Mouse (Mus musculus) heart, adult 2 months (tissue): ENCODE measurements around the gene A030005K14Rik. TPM values are rescaled to one million over a fixed set of nuclear protein-coding genes. Genes with fewer than 3 reads are reported as not detected.

Experiments used
- DNase-seq, 2 experiments: peaks; one replicate each; pipeline ENCODE4 v3.0.0; 2021
- H3K27ac ChIP-seq: fragments of 200-600 bp; 2 replicates; pipeline ENCODE4 v1.8.1; 2022
- H3K27me3 ChIP-seq: fragments of 200-500 bp; 2 replicates; pipeline ENCODE4 v1.6.1; 2012; ENCODE audit warnings: mild to moderate bottlenecking, low read length, inconsistent platforms, mixed read lengths; ENCODE audit not compliant: control insufficient read depth, insufficient read depth
- H3K36me3 ChIP-seq: fragments of 200-500 bp; 2 replicates; pipeline ENCODE4 v1.6.1; 2012; ENCODE audit warnings: low read length, inconsistent platforms; ENCODE audit not compliant: control insufficient read depth, insufficient read depth
- H3K4me1 ChIP-seq: fragments of 200-500 bp; 2 replicates; pipeline ENCODE4 v1.6.1; 2011; ENCODE audit warnings: low read length; ENCODE audit not compliant: control insufficient read depth, insufficient read depth
- H3K4me3 ChIP-seq: fragments of 200-600 bp; 2 replicates; pipeline ENCODE4 v1.8.1; 2022
- H3K79me2 ChIP-seq: fragments of 200-500 bp; replicated peaks from 2 replicates; pipeline ENCODE4 v1.6.1; 2012; ENCODE audit warnings: mild to moderate bottlenecking, inconsistent platforms, low read length, moderate library complexity, mixed read lengths; ENCODE audit not compliant: control insufficient read depth, insufficient read depth
- H3K9ac ChIP-seq: fragments of 200-500 bp; 2 replicates; pipeline ENCODE4 v1.6.1; 2012; ENCODE audit warnings: low read depth, mild to moderate bottlenecking, control low read depth, inconsistent platforms, low read length, mixed read lengths
- CTCF ChIP-seq: fragments of 200-600 bp; IDR thresholded peaks from 2 replicates; pipeline ENCODE4 v1.8.1; 2022; ENCODE audit warnings: antibody characterized with exemption, mild to moderate bottlenecking, moderate library complexity
- EP300 ChIP-seq: fragments of 200-500 bp; IDR thresholded peaks from 2 replicates; pipeline ENCODE4 v1.6.1; 2011; ENCODE audit warnings: low read depth, low read length, control low read depth; ENCODE audit not compliant: insufficient read depth
- POLR2A ChIP-seq: fragments of 200-500 bp; IDR thresholded peaks from 2 replicates; pipeline ENCODE4 v1.6.1; 2011; ENCODE audit warnings: mild to moderate bottlenecking, low read depth, low read length, control low read depth; ENCODE audit not compliant: insufficient read depth
- WGBS: fragments of 180-500 bp; shearing (Covaris S2); methylation state at CpG from one replicate; pipeline ENCODE4 v1.1.7; 2018; 5-methylcytosine and 5-hydroxymethylcytosine counted together
- intact Hi-C: fragments of 180-260 bp; cut with DNase I; formaldehyde crosslinking; loops from one replicate; pipeline ENCODE4 v1.15.1; 2025
- polyA plus RNA-seq: library from polyadenylated mRNA; depleted of rRNA; stranded (reverse); fragments of >200 nt; gene quantifications from 2 replicates; pipeline ENCODE4 v1.2.3, GENCODE M21; 2012
- total RNA-seq, 2 experiments: library from RNA; stranded (reverse); gene quantifications; 2 replicates each; pipeline ENCODE4 v1.2.3; 2021

Gene A030005K14Rik
- total and polyA plus RNA-seq, 3 experiments, result not detected

DNA sequence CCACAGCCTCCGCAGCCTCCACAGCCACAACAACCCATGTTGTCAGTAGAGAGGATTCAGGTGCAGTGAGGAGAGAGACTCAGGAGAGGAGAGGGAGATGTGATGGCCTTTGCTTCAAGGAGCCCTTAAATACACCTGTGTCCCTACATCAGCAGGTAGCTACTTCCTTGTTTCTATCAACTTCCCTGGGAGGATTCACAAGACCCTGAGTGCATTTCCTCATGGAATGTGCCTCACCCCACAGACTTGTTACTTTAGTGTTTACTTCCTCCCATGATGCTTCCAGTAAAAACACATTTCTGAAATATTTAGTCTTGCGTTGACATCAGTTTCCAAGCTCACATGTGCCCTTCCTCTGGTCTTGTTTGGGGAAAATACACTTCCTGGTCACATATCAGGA lies 16.8 kb downstream of the A030005K14Rik start, which contains the start of gene Krtap28-10:
TSS of gene Krtap28-10 (minus strand) at position 101 of the 400 bp plus-strand sequence.
- no peaks in the 10 kb centered on the region; the same call in 1 of the 2 replicates for H3K27me3 ChIP-seq
- no peaks in the 10 kb centered on the region for H3K36me3 ChIP-seq
- no peaks in the 10 kb centered on the region for H3K4me1 ChIP-seq
- H3K27ac ChIP-seq, result no peak within 1 kb of the TSS
- no peak for DNase-seq
- intact Hi-C loops, result no loop called here
- TF ChIP-seq POLR2A, result no peak
- TF ChIP-seq EP300, result no peak
- no peak for TF ChIP-seq CTCF
- 83% methylated on average over 2 of the region's 2 CpGs for WGBS
- H3K79me2 ChIP-seq, result no peaks in the 10 kb centered on the region
- H3K4me3 ChIP-seq, result no peak within 1 kb of the TSS
- no peak within 1 kb of the TSS for H3K9ac ChIP-seq

DNA sequence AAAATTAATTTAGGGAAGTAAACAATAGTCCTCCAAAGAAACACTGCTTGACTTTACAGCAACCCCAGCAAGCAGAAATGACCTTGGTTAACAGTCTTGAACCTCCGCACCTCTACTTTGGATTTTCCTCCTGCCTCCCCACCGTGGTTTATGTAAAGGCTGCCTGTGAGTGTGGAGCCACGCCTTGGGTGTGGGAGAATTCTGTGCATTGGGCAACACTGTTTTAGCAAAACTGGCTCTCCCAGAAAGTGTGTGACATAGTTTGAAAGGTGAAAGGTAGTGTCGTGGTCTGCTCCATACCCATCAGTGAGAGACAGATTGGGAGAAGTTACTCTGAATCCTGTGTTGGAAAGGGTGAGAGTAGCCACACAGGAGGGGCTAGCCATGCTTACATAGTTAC lies 20.1 kb downstream of the A030005K14Rik start:
- TF ChIP-seq POLR2A (no peak), EP300 (no peak), CTCF (no peak)
- DNase-seq, result no peak
- intact Hi-C loops, result no loop called here
- no peak overlapping the region for H3K4me3 ChIP-seq
- H3K27ac ChIP-seq, result no peak overlapping the region
- no peak overlapping the region for H3K9ac ChIP-seq
- H3K27me3 ChIP-seq, result no peaks in the 10 kb centered on the region
- WGBS, result 87% methylated on average over 4 of the region's 4 CpGs
- no peaks in the 10 kb centered on the region for H3K36me3 ChIP-seq
- H3K4me1 ChIP-seq, result no peaks in the 10 kb centered on the region
- no peaks in the 10 kb centered on the region for H3K79me2 ChIP-seq

DNA sequence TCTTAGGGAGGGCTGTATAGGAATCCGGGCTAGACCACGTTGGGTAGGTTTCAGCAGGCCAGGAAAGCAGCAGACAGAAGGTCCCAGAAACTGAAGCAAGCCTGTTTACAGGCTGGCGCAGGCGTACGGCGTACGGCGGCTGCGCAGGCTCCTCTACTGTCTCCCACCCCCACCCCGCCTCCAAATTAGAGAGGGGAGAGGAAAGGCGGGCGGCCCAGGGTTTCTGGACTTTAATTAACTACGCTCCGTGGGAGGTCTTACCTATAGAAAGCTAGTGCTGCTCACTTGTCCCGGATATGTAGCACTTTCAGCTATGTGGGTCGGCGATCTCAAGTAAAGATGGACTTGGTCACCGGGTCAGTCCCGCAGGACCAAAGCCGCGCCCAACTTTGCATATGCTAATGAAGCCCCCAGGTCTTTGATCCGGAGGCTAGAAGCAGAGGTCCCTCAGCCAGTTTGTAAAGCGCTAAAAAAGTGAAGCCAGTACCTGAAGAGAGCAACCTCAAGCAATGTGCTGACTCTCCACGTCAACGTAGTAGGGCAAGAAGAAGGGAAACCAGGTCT lies 21.0 kb downstream of the A030005K14Rik start, which contains the start of gene Slc19a3:
TSS of gene Slc19a3 (minus strand) at position 340 of the 564 bp plus-strand sequence.
- H3K4me3 ChIP-seq, result peak within 1 kb of the TSS; percentile 46
- peak within 1 kb of the TSS; percentile 4; the same call in 1 of the 2 replicates for H3K9ac ChIP-seq
- DNase-seq, result peak; percentile 28 to 44
- no peaks in the 10 kb centered on the region for H3K4me1 ChIP-seq
- no peaks in the 10 kb centered on the region for H3K79me2 ChIP-seq
- no peaks in the 10 kb centered on the region for H3K27me3 ChIP-seq
- H3K36me3 ChIP-seq, result no peaks in the 10 kb centered on the region
- peak within 1 kb of the TSS; percentile 26; the same call in 1 of the 2 replicates for H3K27ac ChIP-seq
- no peak for TF ChIP-seq CTCF
- TF ChIP-seq POLR2A, result peak; percentile 51; the same call in 1 of the 2 replicates
- no peak for TF ChIP-seq EP300
- WGBS, result 1% methylated on average over 25 of the region's 25 CpGs
- intact Hi-C loops, result no loop called here

DNA sequence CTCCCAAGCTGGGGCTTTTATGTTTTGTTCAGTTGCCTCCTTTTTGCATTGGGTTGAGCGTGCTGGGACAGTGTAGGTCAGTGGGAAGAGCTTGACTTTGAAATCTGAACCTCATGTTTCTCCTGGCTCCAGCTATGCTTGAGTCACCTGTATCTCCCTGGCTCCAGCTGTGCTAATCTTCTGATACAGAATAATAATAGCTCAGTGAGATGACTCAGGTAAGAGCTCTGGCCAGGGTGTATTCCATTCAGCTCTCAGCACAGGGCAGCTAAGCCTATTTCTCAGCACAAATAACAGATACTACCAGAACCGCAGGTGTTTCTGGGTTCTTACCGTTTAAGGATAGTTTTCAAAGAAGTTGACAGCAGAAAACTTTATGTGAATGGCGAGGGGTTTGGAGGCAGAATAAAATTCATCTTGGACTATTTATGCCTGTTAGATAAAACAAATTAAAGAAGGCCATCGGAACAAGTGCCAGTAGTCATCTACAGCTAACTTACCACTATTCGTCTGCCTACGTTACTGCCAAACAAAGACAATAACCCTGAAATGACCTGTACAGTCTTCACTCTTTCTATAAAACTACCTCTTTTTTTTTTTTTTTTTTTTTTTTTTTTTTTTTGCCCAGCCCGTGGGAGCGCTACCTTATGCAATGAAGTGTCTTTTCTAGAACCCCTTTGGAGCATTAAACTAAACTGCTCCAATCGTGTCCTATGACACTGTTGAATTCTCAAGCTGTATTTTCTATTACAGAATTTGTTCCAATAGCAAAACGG lies 22.1 kb downstream of the A030005K14Rik start:
- no peak overlapping the region for H3K9ac ChIP-seq
- no peaks in the 10 kb centered on the region for H3K27me3 ChIP-seq
- 81% methylated on average over 11 of the region's 11 CpGs for WGBS
- intact Hi-C loops, result no loop called here
- no peak for TF ChIP-seq EP300
- H3K4me1 ChIP-seq, result no peaks in the 10 kb centered on the region
- H3K79me2 ChIP-seq, result no peaks in the 10 kb centered on the region
- H3K36me3 ChIP-seq, result no peaks in the 10 kb centered on the region
- no peak overlapping the region for H3K27ac ChIP-seq
- H3K4me3 ChIP-seq, result no peak overlapping the region
- DNase-seq, result no peak

DNA sequence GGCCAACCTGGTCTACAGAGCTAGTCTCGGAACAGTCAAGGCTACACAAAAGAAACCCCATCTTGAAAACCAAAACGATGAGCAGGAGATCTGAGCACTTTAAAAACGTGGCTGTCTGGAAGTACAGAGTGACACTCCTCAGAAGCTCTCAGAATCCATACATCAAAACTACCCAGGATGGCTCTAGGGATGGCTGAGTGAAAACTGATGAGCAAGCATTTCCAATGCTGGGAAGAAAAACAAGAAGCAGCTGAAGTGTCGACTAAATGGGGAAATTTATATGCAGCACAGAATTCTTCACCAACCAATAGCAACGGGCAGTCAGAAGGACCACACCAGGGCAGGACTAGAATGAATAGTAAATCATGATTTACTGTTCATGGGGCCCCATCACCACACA lies 24.7 kb downstream of the A030005K14Rik start:
- 75% methylated on average over 5 of the region's 5 CpGs for WGBS
- no peaks in the 10 kb centered on the region for H3K4me1 ChIP-seq
- no peak overlapping the region for H3K9ac ChIP-seq
- H3K79me2 ChIP-seq, result no peaks in the 10 kb centered on the region
- H3K4me3 ChIP-seq, result no peak overlapping the region
- H3K27me3 ChIP-seq, result no peaks in the 10 kb centered on the region
- TF ChIP-seq EP300 (no peak), CTCF (no peak), POLR2A (no peak)
- intact Hi-C loops, result no loop called here
- DNase-seq, result no peak
- H3K36me3 ChIP-seq, result no peaks in the 10 kb centered on the region
- H3K27ac ChIP-seq, result no peak overlapping the region

DNA sequence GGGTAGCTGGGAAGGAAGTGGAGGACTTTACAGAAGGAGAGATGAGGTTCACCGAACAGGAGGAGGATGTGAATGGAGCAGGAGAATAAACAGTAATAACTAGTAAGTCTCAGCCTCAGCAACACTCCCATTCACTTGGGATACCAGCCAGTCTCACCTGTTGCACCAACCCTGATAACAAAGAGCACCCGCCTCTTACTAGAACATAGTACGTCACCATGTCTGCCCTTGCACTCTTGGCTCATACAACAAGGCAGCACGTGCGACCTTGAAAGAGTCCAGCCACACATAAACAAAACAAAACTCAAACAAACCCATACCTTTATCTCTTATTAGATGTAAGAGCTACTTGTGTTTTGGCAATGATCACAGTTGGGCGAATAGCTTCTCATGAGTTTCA lies 26.7 kb downstream of the A030005K14Rik start:
- H3K27ac ChIP-seq, result no peak overlapping the region
- no peaks in the 10 kb centered on the region for H3K27me3 ChIP-seq
- 79% methylated on average over 6 of the region's 6 CpGs for WGBS
- DNase-seq, result no peak
- no peak overlapping the region for H3K4me3 ChIP-seq
- intact Hi-C loops, result no loop called here
- no peaks in the 10 kb centered on the region for H3K36me3 ChIP-seq
- H3K9ac ChIP-seq, result no peak overlapping the region
- TF ChIP-seq POLR2A (no peak), EP300 (no peak), CTCF (no peak)
- H3K4me1 ChIP-seq, result no peaks in the 10 kb centered on the region
- H3K79me2 ChIP-seq, result no peaks in the 10 kb centered on the region
